Mouse (Mus musculus) kidney, adult 2 months (tissue): Measurements from ENCODE around the gene Fyn.

Experiments
- CTCF ChIP-seq: fragments of 200-500 bp; conservative IDR thresholded peaks from 2 replicates; pipeline ENCODE4 v1.5.1; 2011; ENCODE audit warnings: low read depth, mild to moderate bottlenecking, control low read depth, low read length, moderate library complexity, mixed read lengths; ENCODE audit not compliant: insufficient read depth, insufficient read length
- POLR2A ChIP-seq: fragments of 200-500 bp; IDR thresholded peaks from one replicate; pipeline ENCODE4 v1.6.1; 2011; ENCODE audit warnings: low read depth, low read length, control low read depth

DNA sequence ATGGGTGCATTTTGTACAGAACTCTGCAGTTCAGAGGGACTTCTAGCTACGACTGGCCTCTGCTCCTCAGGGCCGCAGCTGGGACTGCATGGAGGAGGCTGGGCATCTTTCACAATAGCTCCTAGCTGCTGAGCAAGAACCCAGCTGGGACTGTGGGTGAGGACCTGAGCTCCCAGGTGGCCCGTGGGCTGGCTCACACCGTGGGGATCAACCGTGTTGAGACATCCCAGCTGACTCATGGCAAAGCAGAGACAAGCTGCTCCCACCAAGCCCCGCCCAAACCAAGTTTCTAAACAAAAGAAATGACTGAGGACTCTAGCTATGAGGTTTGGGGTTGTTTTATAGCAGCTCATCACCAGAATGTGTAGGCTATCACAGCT, 204.0 kb downstream of the Fyn start:
- TF ChIP-seq CTCF (no peak), POLR2A (no peak)
